In genomic region chr10:39612989-39613831, GRCm38 (mm10) we compare ENCODE assay signal across 8 mouse cellular contexts. TPM values are rescaled to one million over a fixed set of nuclear protein-coding genes. Genes with fewer than 3 reads are reported as not detected.
A peak's percentile ranks its signal among the peaks of the same experiment; 100 is the strongest.
DNase-seq lines count a peak whose midpoint lies in the region; ATAC-seq and TF ChIP-seq lines count a peak whose summit lies in the region.

No protein-coding gene starts in this region.

- H3K4me2 ChIP-seq in lung, embryonic 16.5 days (ENCODE audit: low read depth, low read length): peak overlapping the region; percentile 63

- H3K4me3 ChIP-seq in layer of hippocampus, adult 2 months: peak overlapping the region; percentile 36
- peak overlapping the region; percentile 57 for H3K4me3 ChIP-seq in lung, embryonic 16.5 days (ENCODE audit: low read length)
- peak overlapping the region; percentile 36 for H3K4me3 ChIP-seq in olfactory bulb, adult 2 months (ENCODE audit: insufficient read depth, low read depth, low read length)

- TF ChIP-seq POLR2A in olfactory bulb, adult 2 months (IDR thresholded peaks at IDR 0.05; ENCODE audit: insufficient read depth, low read depth, low read length): no peak

- 1% methylated on average over 26 of the region's 26 CpGs for WGBS in lung, embryonic 16.5 days
- WGBS in olfactory bulb, adult 2 months: 33% methylated on average over 26 of the region's 26 CpGs

- TF ChIP-seq CTCF in layer of hippocampus, adult 2 months (conservative IDR thresholded peaks at IDR 0.05): no peak
- no peak for TF ChIP-seq CTCF in olfactory bulb, adult 2 months (IDR thresholded peaks at IDR 0.05; ENCODE audit: insufficient read depth, low read depth, low read length)

- ATAC-seq in lung, embryonic 16.5 days (ENCODE audit: low read depth): peak; percentile 52

- peak overlapping the region; percentile 73 for H3K9ac ChIP-seq in lung, embryonic 16.5 days (ENCODE audit: low read length)

- peak overlapping the region; percentile 67 for H3K27ac ChIP-seq in layer of hippocampus, adult 2 months
- H3K27ac ChIP-seq in lung, embryonic 16.5 days (ENCODE audit: low read length): peak overlapping the region; percentile 99
- peak overlapping the region; percentile 43 for H3K27ac ChIP-seq in olfactory bulb, adult 2 months (ENCODE audit: insufficient read depth, low read depth, low read length)

- H3K9me3 ChIP-seq in lung, embryonic 16.5 days (ENCODE audit: control insufficient read depth, low read length): 0 out of 2 replicates have a peak, but pooled peaks cover 2% of the 10 kb centered on the region

- no peaks in the 10 kb centered on the region for H3K27me3 ChIP-seq in lung, embryonic 16.5 days (ENCODE audit: control insufficient read depth, insufficient read depth, low read depth, low read length)

- peaks cover 41% of the 10 kb centered on the region for H3K4me1 ChIP-seq in lung, embryonic 16.5 days (replicated peaks; ENCODE audit: control insufficient read depth, insufficient read depth, low read length)
- H3K4me1 ChIP-seq in olfactory bulb, adult 2 months (ENCODE audit: control insufficient read depth, insufficient read depth, low read length): peaks cover 20% of the 10 kb centered on the region

- DNase-seq in layer of hippocampus, adult 2 months (ENCODE audit: low spot score in 2 of 2): no peak
- DNase-seq in layer of hippocampus, adult 18-20 months (ENCODE audit: low spot score in 2 of 2): no peak
- DNase-seq in embryo, embryonic 10.5 days (ENCODE audit: low spot score): peak; percentile 78
- peak; percentile 78 to 85 for DNase-seq in heart, adult 18-20 months
- DNase-seq in kidney, adult 11 months: peak; percentile 93
- DNase-seq in urinary bladder, adult 18-20 months (ENCODE audit: low spot score in 2 of 2): peak; percentile 66

- H3K36me3 ChIP-seq in lung, embryonic 16.5 days (ENCODE audit: control insufficient read depth, insufficient read depth, low read length): peaks cover 8% of the 10 kb centered on the region

RNA-seq across cellular contexts. Expression of gene Traf3ip2, which starts 0.5 kb away (rescaled TPM):
- 1 to 10 TPM; 2.5 to 2.6 TPM for total RNA-seq in layer of hippocampus, adult 2 months (2021)
- 1 to 10 TPM; 1.5 to 2.1 TPM for total RNA-seq in layer of hippocampus, adult 18-20 months (2021)
- total RNA-seq in heart, adult 18-20 months (2021): 1 to 10 TPM; 4.7 to 5.4 TPM
- polyA plus RNA-seq in lung, embryonic 16.5 days (2015; fragmentation: Nextera tagmentation; extraction: Ambion mirVana): 34.2 and 37.9 TPM in 2 replicates
- polyA plus RNA-seq in olfactory bulb, adult 2 months (2012; ENCODE audit: insufficient read depth, insufficient read length, low replicate concordance, missing spikeins): not detected in 2 replicates

Comparison
In these comparisons a context has a peak if more than half of its experiments do, and no peak if none do; other contexts are left out.
1. DNase-seq: peak in embryo, embryonic 10.5 days (single experiment), heart, adult 18-20 months (2 of 2), kidney, adult 11 months (single experiment) and urinary bladder, adult 18-20 months (2 of 2); none in layer of hippocampus, adult 2 months (0 of 2) and layer of hippocampus, adult 18-20 months (0 of 2).
2. H3K27ac ChIP-seq: peak in every context shown above with its lines; median percentile 99 in lung, embryonic 16.5 days; 67 in layer of hippocampus, adult 2 months; 43 in olfactory bulb, adult 2 months.
3. Peak in every context shown above with its lines, with median percentiles within 50 percentile points of each other: H3K4me3 ChIP-seq.